Mouse (Mus musculus) retina, adult 2 months (tissue): ENCODE measurements around the gene Atl1.

Source experiments
- DNase-seq: peaks from one replicate; pipeline ENCODE4 v3.0.0-alpha.2; 2012; ENCODE audit warnings: low read depth, low spot score

Gene Atl1

GRCm38 (mm10) chr12:69892371-69893251, at the start of gene Atl1, which contains the start of gene Map4k5:
Atl1 (plus strand) TSS chr12:69892614.
Map4k5 (minus strand) TSS chr12:69893200.
- peak; percentile 66 for DNase-seq

DNA sequence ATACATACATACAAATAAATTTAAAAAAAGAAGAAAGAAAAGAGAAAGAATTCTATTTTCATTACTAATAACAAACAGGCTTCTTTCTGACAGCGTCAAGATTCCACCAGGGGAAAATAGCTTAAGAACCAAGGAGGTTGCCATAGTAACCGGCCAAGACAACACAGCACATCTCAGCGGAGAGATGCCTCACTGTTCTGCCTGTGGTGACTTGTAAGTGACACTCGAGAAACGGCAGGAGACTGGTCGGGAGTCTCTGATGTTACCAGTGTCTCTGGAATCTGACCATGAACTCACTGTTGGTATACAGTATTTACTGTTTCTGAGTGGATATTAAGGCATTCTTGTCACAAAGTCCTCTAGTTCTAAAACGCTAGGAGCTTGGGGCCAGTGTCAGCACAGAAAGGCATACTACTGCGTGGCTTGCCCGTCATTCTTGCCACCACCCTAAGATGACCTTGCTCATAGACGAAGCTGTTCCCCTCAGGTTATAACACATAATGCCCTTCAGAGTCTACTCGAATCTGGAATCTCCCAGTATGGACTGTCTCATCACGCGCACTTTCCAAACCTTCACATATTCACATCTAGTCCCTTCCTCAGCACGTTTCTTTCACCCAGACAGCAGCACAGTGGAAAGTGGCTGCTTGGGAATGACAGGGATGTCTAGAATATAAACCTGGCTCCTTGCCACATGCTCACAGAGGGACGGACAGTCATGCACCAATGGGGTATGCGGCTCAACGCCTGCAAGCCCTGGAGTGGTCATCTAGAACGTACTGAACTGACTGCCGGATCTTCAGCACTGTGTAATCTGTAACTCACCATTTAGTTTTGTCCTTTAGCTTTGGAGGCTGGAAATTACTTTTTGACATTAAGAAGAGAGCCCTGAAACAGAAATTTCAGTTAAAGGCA, 48.6 kb upstream of the Atl1 start:
- DNase-seq = no peak

DNA sequence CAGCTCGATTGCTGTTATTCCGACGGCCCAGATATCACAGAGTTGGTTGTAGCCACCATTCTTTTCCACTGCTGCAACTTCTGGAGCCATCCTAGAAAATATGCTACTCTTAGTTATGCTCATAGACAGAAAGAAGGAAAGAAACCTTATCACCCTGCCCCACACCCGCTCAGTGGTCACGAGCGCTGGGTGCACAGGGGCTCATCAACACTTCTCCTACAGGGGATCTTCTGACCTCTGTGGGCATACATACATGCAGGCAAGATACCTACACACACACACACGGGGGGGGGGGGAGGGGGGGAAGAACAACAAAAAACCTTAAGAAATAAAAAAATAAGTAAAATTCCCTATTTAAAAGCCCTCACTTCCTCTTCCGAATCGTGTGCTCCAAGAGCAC, 46.7 kb upstream of the Atl1 start:
- no peak for DNase-seq

GRCm38 (mm10) chr12:69846499-69846898, 45.9 kb upstream of the Atl1 start:
- DNase-seq = no peak

DNA sequence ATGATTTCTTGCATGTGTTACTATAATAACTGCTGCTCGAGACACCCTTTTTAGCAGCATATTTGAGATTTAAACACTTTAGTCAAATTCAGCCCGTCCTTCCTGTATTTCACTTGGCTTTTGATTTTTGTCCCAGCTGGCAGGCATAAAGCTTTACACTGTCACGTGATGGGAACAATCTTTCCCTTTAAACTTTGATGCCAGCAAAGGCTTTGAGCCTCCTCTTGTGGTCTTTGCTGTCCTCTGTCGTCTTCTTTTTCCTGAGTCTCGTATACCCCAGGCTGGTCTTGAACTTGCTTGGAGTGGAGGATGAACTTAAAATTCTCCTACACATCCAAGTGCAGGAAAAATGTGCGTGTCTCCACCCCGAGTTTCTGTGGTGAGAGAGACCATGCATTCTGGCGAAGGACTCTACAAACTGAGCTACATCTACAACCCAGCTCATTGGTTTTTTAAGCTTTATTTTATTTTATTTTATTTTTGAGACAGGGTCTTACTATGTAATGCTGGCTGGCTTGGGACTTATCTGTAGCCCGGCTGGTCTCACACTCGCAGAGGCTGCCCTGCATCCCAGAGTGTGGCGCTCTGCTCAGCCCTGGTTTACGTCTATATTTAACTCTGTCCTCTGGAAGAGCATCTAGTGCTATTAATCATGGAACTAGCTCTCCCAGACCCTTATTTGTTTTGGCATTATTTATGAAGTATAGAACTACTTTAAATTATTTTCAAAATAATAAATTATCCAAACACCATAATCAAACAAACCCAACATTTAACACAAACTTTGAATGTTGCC, 44.1 kb upstream of the Atl1 start:
- no peak for DNase-seq

DNA sequence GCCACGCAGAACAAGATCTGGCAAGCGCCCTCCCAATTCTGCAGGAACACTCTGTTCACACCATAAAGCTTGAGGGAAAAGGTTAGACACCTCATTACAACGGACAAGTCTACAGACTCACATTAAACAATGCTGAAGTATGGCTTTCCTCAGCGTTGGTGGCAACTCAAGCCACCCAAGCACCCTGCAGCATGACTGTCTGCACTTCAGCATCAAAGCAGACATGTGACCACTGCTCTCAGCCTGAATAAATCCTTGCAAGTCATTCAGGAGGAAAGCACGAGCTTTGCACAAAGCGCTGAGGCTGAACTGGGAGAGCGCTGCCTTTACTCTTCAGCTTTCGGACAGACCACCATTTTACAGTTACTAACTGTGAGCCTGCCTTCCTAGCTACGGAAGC, 40.1 kb upstream of the Atl1 start:
- no peak for DNase-seq

DNA sequence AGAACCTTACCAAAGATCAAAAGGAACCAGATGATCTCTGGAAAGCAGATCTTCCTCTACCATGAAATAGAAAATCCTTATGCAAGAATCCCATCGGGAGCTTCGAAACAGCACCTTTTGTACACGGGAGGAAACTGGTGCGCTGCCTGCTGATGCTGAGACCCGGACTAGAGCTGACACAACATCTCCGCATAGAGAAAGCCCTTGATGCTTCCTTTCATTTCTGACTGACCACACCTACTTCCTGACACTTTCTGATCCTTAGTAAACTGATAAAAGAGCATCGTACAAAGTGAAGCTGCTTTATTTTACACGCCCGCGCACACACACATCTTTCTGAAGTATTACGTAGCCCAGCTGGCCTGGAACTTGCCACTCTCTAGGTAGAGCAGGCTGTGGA, 39.0 kb upstream of the Atl1 start:
- no peak for DNase-seq

DNA sequence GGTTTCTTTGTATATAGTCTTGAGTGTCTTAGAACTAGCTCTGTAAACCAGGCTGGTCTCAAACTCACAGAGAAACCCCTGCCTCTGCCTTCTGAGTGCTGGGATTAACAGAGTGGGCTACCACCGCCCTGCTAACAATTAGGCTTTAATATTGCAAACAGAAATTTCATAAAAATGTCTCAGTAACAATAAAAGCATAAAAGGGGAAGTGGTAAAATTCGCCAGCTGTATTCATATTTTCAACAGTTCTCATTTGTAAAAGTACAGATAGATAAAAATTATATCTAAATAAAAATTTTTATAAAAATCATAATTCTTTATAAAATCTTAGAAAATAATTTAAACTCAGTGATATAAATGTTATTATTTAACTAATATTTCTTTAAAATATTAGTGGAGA, 38.5 kb upstream of the Atl1 start:
- no peak for DNase-seq

DNA sequence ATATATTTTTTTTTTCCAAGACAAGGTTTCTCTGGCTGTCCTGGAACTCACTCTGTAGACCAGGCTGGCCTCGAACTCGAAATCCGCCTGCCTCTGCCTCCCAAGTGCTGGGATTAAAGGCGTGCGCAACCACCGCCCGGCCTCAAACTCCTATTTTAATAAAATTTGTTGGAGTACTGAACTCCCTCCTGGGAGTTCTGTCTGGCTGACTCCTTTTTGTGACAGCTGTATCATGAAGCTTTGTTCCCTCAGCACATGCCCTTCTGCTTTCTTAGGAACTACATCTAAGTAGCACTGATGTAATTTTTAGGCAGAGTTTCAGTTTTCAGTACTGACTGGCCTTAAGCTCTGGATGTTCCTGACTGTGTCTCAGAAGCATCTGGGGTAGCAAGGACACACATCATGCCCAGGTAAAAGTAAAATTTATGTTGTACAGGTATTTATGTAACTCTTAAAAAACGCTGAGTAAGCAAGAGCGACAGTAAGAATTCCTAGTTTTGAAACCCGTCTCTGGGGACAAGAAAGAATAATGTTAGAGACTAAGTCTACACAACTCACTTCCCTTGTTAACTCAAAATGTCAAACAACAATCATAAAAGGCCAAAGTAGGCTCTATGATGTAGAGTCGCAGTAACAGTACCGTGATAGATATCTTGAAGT, 36.6 kb upstream of the Atl1 start:
- DNase-seq = no peak

DNA sequence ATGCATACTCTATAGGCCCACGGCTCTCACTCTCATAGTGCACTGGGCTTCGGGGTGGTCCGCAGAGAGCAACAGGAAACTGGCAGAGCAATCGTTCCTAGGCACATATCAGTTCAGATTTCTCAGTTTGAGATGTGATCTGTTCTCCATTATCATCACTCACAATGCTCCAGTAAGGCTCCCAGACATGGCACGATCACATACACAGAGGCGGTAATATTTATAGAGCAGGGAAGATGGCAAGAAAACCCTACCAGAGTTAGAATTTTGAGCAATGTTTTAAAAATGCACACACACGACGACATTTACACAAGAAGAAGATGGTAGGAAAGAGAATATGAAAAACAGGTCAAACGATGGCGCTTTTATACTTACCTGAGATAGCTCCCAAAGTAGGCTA, 36.0 kb upstream of the Atl1 start:
- DNase-seq = no peak

- no peak for DNase-seq
Observed at GRCm38 (mm10) chr12:69857597-69857996, 34.8 kb upstream of the Atl1 start.

- DNase-seq = no peak
Observed at GRCm38 (mm10) chr12:69858847-69859246, 33.6 kb upstream of the Atl1 start.

DNA sequence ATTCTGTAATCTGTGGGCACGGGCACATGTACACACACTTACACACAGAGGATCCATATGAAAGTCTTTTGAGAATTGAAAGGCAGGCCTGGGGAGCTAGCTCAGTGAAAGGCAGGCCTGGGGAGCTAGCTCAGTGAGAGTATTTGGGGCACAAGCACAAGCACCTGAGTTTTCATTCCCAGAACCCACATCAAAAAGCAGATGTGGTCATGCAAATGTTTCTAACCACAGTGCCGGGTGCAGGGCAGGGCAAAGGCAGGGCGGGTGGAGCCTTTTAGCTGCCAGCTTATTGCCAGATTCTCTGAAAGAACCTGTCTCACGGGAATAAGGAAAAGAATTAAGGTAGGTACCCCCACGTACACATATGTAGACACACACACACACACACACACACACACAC, 28.9 kb upstream of the Atl1 start:
- no peak for DNase-seq

- DNase-seq = no peak
Observed at GRCm38 (mm10) chr12:69864164-69864692, 28.2 kb upstream of the Atl1 start.

DNA sequence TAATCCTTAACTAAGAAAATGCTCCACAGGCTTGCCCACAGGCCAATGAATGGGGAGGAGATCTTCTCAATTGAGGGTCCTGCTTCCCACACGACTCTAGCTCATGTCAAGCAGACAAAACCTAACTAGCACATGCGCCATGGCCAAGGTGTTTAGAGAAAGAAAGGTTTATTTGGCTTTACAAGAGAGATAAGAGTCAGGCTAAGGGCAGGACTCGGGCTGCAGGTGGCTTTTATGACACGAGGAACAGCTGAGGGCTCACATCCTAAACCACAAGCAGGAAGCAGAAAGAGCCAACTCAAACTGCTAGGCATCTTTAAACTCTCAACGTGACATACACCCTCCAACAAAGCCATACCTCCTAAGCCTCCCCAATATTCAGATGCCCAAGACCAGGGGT, 25.1 kb upstream of the Atl1 start:
- no peak for DNase-seq

GRCm38 (mm10) chr12:69871632-69872031, 20.8 kb upstream of the Atl1 start:
- DNase-seq = no peak

DNA sequence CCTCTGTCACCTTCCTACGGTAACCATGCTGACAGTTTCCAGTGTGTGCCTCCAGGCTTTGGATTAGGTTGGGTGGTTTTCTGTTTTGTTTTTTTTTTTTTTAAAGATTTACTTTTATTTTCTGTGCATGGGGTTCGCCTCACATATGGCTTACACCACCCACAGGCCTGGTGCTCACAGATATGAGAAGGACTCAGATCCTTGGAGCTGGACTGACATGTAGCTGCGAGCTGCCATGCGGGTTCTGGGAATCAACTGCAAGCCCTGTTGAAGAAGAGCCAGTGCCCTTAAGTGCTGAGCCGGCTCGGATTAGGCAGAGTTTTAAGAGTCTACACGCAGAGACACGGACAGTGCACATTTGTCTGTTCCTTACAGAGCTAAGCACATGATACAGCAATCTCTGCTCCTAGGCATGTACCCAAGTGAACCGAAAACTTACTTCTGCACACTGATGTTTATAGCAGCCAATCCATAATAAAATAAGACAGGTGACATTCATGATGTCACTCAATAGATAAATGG, 14.5 kb upstream of the Atl1 start:
- no peak for DNase-seq

DNA sequence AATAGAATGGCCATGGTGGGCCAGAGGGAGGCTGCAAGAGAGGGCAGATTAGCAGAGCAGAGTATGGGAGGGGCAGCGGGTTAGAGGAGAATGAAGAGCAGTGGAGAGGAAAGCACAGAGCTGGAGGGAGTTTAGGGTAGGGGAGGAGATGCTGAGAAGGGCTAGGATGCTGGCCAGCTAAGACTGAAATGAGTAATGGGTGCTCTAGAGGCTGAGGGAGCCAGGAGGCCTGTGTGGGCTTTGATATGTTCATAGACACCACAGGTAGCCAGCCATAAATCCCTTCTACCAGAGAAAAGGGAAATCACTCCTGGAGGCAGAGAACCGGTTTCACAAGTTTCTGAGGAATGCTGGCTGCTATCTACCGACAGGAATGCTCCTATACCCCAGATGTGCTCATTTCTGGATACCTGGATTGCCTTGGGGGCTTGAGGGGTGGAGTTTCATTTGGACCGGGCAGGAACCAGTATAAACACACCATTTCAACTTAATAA, 13.2 kb upstream of the Atl1 start:
- no peak for DNase-seq

- DNase-seq = no peak
Observed at GRCm38 (mm10) chr12:69879739-69880138, 12.7 kb upstream of the Atl1 start.

- peak; percentile 39 for DNase-seq
Observed at GRCm38 (mm10) chr12:69881198-69881905, 11.1 kb upstream of the Atl1 start.
